Mouse (Mus musculus) heart, adult 2 months (tissue): ENCODE measurements at regions not wholly inside any gene's neighbourhood (a gene's known extent, or its start where the extent isn't known, plus 50 kb on each side); places are given as distances from the start of the nearest gene placed in this dataset.

Experiments used
- DNase-seq, 2 experiments: peaks; one replicate each; pipeline ENCODE4 v3.0.0; 2021
- H3K27ac ChIP-seq: fragments of 200-600 bp; 2 replicates; pipeline ENCODE4 v1.8.1; 2022
- H3K27me3 ChIP-seq: fragments of 200-500 bp; 2 replicates; pipeline ENCODE4 v1.6.1; 2012; ENCODE audit warnings: mild to moderate bottlenecking, low read length, inconsistent platforms, mixed read lengths; ENCODE audit not compliant: control insufficient read depth, insufficient read depth
- H3K36me3 ChIP-seq: fragments of 200-500 bp; 2 replicates; pipeline ENCODE4 v1.6.1; 2012; ENCODE audit warnings: low read length, inconsistent platforms; ENCODE audit not compliant: control insufficient read depth, insufficient read depth
- H3K4me1 ChIP-seq: fragments of 200-500 bp; 2 replicates; pipeline ENCODE4 v1.6.1; 2011; ENCODE audit warnings: low read length; ENCODE audit not compliant: control insufficient read depth, insufficient read depth
- H3K4me3 ChIP-seq: fragments of 200-600 bp; 2 replicates; pipeline ENCODE4 v1.8.1; 2022
- H3K79me2 ChIP-seq: fragments of 200-500 bp; replicated peaks from 2 replicates; pipeline ENCODE4 v1.6.1; 2012; ENCODE audit warnings: mild to moderate bottlenecking, inconsistent platforms, low read length, moderate library complexity, mixed read lengths; ENCODE audit not compliant: control insufficient read depth, insufficient read depth
- H3K9ac ChIP-seq: fragments of 200-500 bp; 2 replicates; pipeline ENCODE4 v1.6.1; 2012; ENCODE audit warnings: low read depth, mild to moderate bottlenecking, control low read depth, inconsistent platforms, low read length, mixed read lengths
- CTCF ChIP-seq: fragments of 200-600 bp; IDR thresholded peaks from 2 replicates; pipeline ENCODE4 v1.8.1; 2022; ENCODE audit warnings: antibody characterized with exemption, mild to moderate bottlenecking, moderate library complexity
- EP300 ChIP-seq: fragments of 200-500 bp; IDR thresholded peaks from 2 replicates; pipeline ENCODE4 v1.6.1; 2011; ENCODE audit warnings: low read depth, low read length, control low read depth; ENCODE audit not compliant: insufficient read depth
- POLR2A ChIP-seq: fragments of 200-500 bp; IDR thresholded peaks from 2 replicates; pipeline ENCODE4 v1.6.1; 2011; ENCODE audit warnings: mild to moderate bottlenecking, low read depth, low read length, control low read depth; ENCODE audit not compliant: insufficient read depth
- WGBS: fragments of 180-500 bp; shearing (Covaris S2); methylation state at CpG from one replicate; pipeline ENCODE4 v1.1.7; 2018; 5-methylcytosine and 5-hydroxymethylcytosine counted together
- intact Hi-C: fragments of 180-260 bp; cut with DNase I; formaldehyde crosslinking; loops from one replicate; pipeline ENCODE4 v1.15.1; 2025

DNA sequence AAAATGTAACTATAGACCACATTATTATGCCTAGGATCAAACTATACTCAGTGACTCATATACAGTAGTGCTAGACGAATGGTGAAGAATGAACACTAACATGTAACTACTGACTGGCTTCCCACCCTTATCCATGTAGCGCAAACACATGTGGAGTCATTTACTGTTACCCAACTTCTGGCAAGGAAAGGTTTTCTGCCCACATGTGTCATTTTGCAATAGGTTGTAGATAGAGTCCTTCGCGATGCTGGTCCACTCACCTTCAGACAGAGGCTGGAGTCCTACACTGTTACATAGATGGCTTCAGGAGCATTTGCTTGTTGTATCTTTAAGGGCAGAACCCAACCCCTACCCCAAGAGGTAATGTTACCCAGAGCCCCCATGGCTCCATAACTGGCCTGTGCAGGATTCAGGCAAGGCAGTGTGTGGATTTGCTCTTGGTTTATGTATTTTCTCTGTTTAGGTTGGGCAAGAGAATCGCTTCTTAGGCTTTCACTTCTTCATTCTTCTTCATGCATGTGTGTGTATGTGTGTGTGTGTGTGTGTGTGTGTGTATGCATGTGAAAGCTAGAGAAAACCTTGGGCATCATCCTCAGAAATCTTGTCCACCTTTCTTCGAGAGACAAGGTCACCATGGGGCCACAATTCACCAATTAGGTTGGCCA is 183.8 kb downstream of the Mex3b start:
- no peaks in the 10 kb centered on the region for H3K79me2 ChIP-seq
- TF ChIP-seq CTCF (no peak), EP300 (no peak), POLR2A (no peak)
- no peaks in the 10 kb centered on the region for H3K4me1 ChIP-seq
- H3K36me3 ChIP-seq: no peaks in the 10 kb centered on the region
- no peak for DNase-seq
- H3K27ac ChIP-seq: no peak overlapping the region
- intact Hi-C loops: loop anchor here (10.0 kb wide), 1 partner anchor 136 kb away; no protein-coding TSS in a partner anchor
- H3K27me3 ChIP-seq: no peaks in the 10 kb centered on the region
- 95% methylated on average over 6 of the region's 6 CpGs for WGBS
- H3K9ac ChIP-seq: no peak overlapping the region
- no peak overlapping the region for H3K4me3 ChIP-seq

- intact Hi-C loops: loop anchor here (10.0 kb wide), 1 partner anchor 142 kb away; no protein-coding TSS in a partner anchor
- TF ChIP-seq POLR2A: no peak
- TF ChIP-seq EP300: no peak
- TF ChIP-seq CTCF: no peak
- Histone ChIP-seq H3K9ac (no peak overlapping the region), H3K79me2 (no peaks in the 10 kb centered on the region), H3K4me1 (no peaks in the 10 kb centered on the region), H3K27ac (no peak overlapping the region), H3K4me3 (no peak overlapping the region), H3K36me3 (no peaks in the 10 kb centered on the region), H3K27me3 (no peaks in the 10 kb centered on the region)
- 47% methylated on average over 13 of the region's 13 CpGs for WGBS
- DNase-seq: no peak
Measured at GRCm38 (mm10) chr7:83056101-83056935, 189.2 kb downstream of the Mex3b start.

- WGBS: 35% methylated on average over 3 of the region's 3 CpGs
- Histone ChIP-seq H3K9ac (no peak overlapping the region), H3K27ac (no peak overlapping the region), H3K27me3 (no peaks in the 10 kb centered on the region), H3K36me3 (no peaks in the 10 kb centered on the region), H3K79me2 (no peaks in the 10 kb centered on the region), H3K4me3 (no peak overlapping the region), H3K4me1 (no peaks in the 10 kb centered on the region)
- no peak for DNase-seq
- no peak for TF ChIP-seq EP300
- TF ChIP-seq POLR2A: no peak
- TF ChIP-seq CTCF: no peak
- intact Hi-C loops: no loop called here
Measured at GRCm38 (mm10) chr7:83060318-83060717, 193.2 kb downstream of the Mex3b start.

GRCm38 (mm10) chr7:83060733-83061132 is 193.6 kb downstream of the Mex3b start:
- H3K4me1 ChIP-seq: no peaks in the 10 kb centered on the region
- no peaks in the 10 kb centered on the region for H3K36me3 ChIP-seq
- no peak overlapping the region for H3K27ac ChIP-seq
- intact Hi-C loops: no loop called here
- DNase-seq: no peak
- no peak overlapping the region for H3K4me3 ChIP-seq
- no peak overlapping the region for H3K9ac ChIP-seq
- H3K79me2 ChIP-seq: no peaks in the 10 kb centered on the region
- 70% methylated on average over 5 of the region's 5 CpGs for WGBS
- TF ChIP-seq POLR2A (no peak), EP300 (no peak), CTCF (no peak)
- H3K27me3 ChIP-seq: no peaks in the 10 kb centered on the region

DNA sequence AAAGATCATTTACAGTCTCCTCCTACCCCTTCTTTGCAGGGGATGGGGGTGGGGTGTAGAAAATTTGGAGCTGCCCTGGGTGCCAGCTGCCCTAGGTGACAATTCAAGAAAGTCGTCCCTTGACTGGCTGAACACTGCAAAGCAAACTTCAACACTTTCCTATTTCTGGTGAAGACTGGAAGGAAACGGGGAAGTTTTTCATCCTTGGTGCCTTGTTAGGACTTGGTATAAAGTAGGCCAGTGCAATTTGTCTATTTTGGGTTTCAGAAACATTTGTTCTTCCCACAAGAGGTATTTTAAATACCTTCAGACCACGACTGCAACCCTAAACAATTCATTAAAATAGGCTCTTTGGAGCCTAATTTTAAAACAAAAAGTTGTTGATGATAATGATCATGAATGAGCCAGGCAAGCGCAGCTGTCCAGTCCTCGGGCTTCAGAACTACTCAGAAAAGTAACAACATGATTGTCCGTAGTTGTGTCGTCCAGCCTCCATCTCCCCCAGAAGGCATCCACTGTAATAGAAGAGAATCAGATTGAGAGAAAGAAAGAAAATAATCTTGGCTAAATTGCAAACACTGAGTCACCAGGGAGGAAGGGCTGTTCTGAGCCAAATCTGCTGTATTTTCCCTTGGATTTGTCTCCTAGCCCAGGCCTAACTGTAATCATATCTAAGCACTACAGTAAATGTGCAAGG is 194.2 kb downstream of the Mex3b start:
- 56% methylated on average over 7 of the region's 7 CpGs for WGBS
- no peaks in the 10 kb centered on the region for H3K4me1 ChIP-seq
- H3K27ac ChIP-seq: no peak overlapping the region
- H3K4me3 ChIP-seq: no peak overlapping the region
- no peaks in the 10 kb centered on the region for H3K27me3 ChIP-seq
- TF ChIP-seq POLR2A: no peak
- TF ChIP-seq CTCF: no peak
- no peak for TF ChIP-seq EP300
- no peaks in the 10 kb centered on the region for H3K79me2 ChIP-seq
- DNase-seq: no peak
- H3K36me3 ChIP-seq: no peaks in the 10 kb centered on the region
- no peak overlapping the region for H3K9ac ChIP-seq
- intact Hi-C loops: no loop called here
